Mouse (Mus musculus): ENCODE measurements around the gene Gon4l.
"Not testable (repeated sequence)": the region's sequence is repeated elsewhere in the genome, so short reads cannot be mapped to it uniquely, and the experiment has no call there.

Gon4l gene

DNA sequence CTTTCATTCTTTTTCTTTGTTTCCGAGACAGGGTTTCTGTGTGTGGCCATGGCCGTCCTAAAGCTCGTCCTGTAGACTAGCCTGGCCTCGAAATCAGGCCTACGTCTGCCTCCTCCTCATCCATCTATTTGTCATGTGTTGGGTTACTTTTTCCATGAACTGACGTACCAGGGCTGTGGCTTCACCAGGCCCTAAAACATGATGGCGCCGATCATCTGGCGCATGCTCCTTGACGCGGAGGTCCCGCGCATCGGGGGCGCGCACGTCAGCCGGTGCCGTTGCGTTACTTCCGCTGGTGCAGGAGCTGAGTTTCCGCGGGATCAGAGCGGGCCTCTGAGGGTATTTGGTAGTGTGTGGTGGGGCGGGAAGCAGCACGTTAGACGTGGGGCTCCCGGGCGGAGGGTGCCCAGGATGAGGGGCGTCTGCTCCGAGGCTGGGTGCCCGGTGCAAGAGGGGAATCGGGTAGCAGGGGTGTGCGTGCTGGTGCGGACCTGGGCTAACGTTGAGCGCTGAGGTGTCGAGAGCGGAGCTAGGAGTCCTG, at the start of gene Gon4l:
TSS of gene Gon4l (plus strand) at position 281 of the 541 bp plus-strand sequence.
- peak; percentile 25 for DNase-seq (ENCODE audit: inconsistent ontology term)

DNA sequence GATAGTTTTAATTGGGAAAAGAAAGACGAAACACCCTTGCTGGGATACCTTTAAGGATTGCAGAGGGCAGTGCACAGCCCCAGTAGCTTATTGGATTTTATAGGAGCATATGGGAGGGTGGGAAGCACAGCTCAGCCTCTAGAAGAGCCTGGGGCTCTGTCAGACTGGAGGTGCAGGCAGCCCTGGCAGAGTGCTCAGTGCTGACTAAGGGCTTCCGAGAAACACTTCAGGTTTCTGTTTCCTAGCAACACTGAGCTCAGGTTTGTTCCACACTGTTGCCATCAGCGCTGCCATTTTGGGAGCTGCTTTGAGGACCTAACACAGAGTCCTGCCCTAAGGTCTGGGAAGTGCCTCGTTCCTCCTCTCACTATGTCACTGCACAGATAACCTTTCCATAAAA, 48.7 kb upstream of the Gon4l start:
- DNase-seq (ENCODE audit: inconsistent ontology term), result not testable (repeated sequence)

DNA sequence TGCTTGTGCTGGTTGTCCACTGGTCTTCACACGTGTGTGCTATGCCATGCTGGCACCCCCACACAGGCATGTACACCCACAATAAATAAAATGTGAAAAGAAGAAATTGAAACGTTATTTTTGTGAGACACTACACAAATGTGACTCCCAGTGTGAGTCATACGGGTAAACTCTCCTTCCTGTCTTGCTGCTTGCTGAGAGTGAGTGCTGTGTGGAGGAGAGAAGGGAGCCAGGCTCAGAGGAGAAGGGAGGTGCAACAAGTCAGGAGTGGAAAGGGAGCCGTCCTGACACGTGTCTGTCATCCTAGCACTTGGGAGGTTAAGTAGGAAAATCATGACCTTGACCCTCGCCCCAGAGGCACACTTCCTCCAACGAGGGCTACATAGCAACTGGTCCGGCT, 48.2 kb upstream of the Gon4l start:
- DNase-seq (ENCODE audit: inconsistent ontology term), result not testable (repeated sequence)

DNA sequence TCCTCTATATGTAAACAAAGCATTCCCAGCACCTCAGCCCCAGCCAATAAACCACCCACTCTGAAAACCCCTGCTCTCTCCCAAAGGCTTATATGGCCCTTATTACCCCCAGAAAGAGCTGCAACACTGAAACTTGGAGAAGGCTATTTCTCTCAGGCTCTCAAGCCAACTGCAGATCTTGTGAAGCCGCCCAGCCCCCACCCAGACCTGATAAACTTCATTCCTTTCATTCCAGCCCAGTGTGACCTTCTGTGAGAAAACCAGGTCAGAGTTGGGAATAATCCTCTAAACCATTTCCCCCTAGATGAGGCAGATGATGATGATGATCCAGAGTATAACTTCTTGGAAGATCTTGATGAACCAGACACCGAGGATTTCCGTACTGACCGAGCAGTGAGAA, 47.0 kb upstream of the Gon4l start:
- not testable (repeated sequence) for DNase-seq (ENCODE audit: inconsistent ontology term)

DNA sequence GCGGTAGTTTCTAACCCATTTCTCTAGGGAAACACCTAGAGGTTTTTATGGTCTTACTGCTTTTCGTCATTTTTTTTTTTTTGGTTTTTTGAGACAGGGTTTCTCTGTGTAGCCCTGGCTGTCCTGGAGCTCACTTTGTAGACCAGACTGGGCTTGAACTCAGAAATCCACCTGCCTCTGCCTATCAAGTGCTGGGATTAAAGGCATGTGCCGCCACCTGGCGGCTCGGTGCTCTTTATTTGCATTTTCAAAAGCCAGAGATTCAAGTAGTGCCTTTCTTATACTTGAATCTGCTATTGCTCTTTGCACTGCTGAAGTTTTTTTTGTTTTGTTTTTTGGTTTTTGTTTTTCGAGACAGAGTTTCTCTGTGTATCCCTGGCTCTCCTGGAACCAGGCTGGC, 37.5 kb upstream of the Gon4l start:
- DNase-seq (ENCODE audit: inconsistent ontology term), result not testable (repeated sequence)

DNA sequence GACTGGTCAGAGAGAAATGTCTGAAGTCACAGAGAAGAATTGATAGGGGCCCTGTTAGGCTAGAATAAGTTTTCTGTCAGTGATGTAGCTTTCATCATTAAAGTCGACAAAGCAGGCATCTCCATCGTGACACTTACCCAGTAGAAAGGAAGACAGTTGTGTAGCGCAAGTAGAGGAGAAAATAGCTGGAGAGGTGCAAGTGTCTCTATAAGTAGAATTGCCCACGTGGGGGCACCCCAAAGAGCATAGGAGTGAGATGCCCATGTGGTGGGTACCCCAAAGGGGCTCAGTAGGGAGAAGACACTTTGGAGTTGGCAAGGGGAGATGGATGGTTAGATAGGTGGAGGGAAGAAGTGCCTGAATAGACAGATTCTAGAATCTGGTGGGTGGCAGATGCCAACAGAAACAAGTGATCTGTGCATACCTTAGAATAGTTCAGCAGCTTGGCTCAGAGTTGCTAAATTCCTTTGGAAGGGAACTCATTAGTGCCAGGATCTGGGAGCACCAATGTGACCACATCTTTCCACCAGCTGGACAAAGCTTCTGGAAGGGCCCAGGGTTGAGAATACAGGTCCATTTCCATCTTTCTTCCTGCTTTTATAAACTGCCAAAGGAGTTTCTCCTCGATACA, 31.0 kb upstream of the Gon4l start:
- peak; percentile 62 for DNase-seq (ENCODE audit: inconsistent ontology term)

DNA sequence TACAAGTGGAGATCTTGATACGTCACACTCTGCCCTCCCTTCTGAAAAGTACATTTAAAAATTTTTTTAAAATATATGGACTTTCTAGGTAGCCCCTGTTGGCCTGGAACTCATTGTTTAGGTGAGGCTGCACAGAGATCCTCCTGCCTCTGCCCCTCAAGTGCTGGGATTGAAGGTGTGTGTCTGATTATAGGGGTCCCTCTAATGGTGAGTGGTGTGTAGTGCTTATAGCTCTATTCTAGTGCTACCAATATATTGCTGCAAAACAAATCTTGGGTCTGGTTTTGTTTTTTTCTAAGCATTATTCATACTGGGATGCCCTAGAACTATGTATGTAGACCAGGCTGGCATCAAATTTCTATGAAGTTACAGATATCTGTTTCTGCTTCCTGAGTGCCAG, 9.3 kb upstream of the Gon4l start:
- DNase-seq (ENCODE audit: inconsistent ontology term), result no peak

DNA sequence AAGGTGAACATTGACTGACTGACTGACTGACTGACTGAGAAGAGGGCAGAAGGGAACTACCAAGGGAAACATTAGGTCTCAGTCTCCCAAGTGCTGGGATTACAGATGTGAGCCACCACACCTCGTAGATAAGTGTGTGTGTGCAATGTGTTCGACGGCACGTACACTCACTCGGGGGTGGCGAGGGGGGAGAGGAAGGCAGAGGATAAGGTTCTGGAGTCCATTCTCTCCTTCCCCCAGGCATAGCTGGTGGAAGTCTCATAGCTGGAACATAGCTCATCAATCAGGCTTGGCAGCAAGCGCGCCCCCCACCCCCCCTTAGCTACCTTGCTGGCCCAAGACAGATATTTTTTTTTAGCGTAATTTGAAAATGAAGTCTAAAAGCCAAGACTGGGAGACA, 7.8 kb upstream of the Gon4l start:
- no peak for DNase-seq (ENCODE audit: inconsistent ontology term)

DNA sequence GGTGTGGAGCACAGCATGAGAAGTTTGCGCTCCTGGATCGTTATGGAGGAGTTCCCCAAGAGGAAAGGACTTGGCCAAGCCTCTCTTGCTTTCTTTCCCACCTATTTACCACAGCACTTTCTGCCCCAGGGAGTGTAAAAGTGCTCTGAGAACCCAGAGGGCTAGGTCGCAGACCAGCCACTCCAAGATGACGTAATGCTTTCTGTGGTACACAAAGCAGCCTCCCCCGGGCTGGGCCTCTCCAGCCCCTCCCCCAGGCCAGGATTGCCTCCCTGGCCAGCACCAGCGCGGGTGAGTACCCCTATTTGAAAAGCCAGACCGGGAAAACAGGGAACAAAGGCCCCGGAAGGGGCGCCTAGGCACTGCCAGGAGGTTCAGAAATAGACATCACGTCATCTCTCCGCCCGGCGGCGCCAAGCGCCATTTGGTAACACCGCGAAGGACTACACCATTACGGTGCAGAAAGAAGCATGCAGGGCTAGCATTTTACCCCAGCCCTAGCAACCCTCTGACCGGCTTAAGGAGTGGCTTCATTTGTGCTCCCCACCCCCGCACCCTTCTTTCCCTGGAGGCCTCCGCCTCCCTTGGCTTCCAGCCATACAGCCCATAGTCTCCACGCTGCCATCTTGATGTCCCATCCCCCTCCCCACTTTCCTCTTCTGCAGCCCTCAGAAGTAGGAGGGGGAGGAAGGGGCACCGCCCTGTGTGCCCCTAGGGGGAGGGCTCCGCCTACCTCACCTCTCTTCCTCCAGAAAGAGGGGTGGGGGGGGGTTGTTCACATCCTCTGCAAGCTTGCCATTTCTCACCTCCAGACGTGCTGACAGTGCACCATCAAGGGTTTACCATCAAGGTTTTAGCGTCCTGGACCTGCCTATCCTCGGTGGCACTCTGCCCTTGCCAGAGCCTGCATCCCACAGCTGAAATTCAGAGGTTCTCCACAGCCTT, 3.6 kb upstream of the Gon4l start:
- peak; percentile 60 for DNase-seq (ENCODE audit: inconsistent ontology term)

DNA sequence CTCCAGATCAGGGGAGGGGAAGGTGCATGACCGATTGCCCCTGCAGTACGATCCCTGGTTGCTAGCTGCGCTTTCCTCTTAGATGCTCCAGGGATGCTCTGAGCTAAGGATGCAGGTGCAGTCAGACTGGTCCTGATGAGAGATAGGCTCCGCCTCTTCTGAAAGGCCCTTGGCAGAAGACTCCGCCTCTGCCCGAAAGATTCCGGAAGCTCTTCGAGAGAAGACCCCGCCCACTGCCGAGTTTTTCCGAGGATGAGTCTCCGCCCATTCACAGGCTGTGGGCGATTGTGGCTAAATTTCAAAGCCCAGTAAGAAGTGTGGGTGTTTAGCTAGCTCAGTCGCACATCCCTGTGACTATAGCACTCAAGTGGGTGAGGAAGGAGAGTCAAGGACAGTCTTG, 2.6 kb upstream of the Gon4l start:
- peak; percentile 55 for DNase-seq (ENCODE audit: inconsistent ontology term)

DNA sequence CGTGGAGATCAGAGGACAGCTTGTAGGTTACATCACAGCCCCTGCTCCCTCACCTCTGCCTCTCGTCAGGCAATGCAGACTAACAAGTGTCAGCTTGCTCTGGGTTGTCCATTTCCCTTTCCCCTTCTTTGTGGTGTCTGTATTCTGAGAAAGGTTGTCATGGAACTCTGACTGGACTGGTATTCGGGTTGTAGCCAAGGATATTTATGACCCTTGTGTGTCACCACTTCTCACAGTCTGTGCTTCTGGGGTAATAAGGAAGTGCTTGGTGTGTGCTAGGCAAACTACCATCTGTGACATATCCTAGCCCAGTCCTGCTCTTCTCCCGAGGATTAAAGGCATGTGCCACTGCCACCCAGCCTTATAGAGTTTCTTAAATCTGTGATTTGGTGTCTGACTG, 14.1 kb downstream of the Gon4l start:
- no peak for DNase-seq (ENCODE audit: inconsistent ontology term)

DNA sequence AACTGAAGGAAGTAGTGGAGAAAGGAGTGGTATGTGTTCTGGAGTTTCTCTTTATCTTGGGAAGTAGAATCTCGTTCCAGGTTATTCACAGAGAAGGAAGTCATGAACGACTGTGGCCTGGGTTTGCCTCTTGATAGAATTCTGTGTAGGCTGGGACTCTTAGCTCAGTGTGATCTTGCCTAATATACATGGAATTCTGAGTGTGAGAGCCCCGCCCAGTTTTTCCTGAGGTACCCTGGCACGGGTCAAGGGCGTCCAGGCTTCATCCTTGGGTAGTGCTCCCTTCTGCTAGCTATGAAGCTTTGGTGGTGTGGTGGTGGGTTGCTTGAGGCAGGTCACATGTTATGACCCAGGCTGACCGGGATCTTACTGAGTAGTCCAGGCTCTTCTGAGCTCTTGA, 20.8 kb downstream of the Gon4l start:
- DNase-seq (ENCODE audit: inconsistent ontology term), result no peak

DNA sequence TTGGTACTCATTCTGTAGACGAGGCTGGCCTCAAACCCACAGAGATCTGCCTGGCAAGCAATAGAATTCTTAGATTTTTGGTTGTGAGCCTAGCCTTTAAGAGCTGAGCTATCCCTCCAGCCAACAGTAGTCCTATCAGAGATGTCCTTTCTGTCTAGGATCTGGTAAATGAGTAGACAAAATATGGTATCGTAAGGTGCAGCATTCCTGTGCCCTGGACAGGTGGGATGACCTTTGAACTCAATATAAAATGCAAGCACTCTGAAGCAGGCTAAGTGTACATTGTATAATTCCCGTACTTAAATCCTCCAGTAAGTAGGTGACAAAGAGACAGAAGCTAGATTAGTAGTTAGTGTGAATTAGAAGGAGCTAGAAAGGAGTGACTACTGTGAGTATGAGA, 27.1 kb downstream of the Gon4l start:
- no peak for DNase-seq (ENCODE audit: inconsistent ontology term)

DNA sequence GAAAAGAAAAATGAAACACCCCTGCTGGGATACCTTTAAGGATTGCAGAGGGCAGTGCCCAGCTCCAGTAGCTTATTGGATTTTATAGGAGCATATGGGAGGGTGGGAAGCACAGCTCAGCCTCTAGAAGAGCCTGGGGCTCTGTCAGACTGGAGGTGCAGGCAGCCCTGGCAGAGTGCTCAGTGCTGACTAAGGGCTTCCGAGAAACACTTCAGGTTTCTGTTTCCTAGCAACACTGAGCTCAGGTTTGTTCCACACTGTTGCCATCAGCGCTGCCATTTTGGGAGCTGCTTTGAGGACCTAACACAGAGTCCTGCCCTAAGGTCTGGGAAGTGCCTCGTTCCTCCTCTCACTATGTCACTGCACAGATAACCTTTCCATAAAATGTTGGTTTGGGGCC, 31.7 kb downstream of the Gon4l start:
- not testable (repeated sequence) for DNase-seq (ENCODE audit: inconsistent ontology term)

DNA sequence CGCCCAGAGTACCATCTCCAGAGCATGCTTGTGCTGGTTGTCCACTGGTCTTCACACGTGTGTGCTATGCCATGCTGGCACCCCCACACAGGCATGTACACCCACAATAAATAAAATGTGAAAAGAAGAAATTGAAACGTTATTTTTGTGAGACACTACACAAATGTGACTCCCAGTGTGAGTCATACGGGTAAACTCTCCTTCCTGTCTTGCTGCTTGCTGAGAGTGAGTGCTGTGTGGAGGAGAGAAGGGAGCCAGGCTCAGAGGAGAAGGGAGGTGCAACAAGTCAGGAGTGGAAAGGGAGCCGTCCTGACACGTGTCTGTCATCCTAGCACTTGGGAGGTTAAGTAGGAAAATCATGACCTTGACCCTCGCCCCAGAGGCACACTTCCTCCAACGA, 32.1 kb downstream of the Gon4l start:
- not testable (repeated sequence) for DNase-seq (ENCODE audit: inconsistent ontology term)

DNA sequence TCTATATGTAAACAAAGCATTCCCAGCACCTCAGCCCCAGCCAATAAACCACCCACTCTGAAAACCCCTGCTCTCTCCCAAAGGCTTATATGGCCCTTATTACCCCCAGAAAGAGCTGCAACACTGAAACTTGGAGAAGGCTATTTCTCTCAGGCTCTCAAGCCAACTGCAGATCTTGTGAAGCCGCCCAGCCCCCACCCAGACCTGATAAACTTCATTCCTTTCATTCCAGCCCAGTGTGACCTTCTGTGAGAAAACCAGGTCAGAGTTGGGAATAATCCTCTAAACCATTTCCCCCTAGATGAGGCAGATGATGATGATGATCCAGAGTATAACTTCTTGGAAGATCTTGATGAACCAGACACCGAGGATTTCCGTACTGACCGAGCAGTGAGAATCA, 33.4 kb downstream of the Gon4l start:
- not testable (repeated sequence) for DNase-seq (ENCODE audit: inconsistent ontology term)

DNA sequence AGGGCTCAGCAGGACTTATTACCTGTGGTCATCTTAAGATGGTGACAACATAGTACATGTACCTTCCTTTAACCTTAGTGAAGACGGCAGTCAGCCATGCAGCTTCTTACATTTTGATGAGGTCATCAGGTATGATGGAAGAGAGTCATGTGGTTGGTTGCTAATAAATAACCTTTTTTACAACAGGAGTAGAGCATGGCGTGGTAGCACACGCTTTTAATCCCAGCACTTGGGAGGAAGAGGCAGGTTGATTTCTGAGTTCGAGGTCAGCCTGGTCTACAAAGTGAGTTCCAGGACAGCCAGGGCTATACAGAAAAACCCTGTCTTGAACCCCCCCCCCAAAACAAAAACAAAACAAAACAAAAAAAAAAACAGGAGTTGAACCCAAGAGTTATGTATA, 47.5 kb downstream of the Gon4l start:
- not testable (repeated sequence) for DNase-seq (ENCODE audit: inconsistent ontology term)

DNA sequence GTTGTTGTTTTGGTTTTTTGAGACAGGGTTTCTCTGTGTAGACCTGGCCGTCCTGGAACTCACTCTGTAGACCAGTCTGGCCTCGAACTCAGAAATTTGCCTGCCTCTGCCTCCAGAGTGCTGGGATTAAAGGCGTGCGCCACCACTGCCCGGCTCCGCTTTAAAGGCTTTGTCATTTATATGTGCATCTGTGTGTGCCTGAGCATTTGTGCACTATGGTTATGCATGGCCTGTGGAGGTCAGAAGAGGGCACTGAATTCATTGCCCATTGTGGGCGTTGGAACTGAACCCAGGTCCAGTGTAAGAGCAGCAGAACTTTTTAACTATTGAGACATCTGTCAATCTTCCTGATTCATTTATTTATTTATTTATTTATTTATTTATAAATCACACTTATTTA, 58.0 kb downstream of the Gon4l start:
- not testable (repeated sequence) for DNase-seq (ENCODE audit: inconsistent ontology term)

DNA sequence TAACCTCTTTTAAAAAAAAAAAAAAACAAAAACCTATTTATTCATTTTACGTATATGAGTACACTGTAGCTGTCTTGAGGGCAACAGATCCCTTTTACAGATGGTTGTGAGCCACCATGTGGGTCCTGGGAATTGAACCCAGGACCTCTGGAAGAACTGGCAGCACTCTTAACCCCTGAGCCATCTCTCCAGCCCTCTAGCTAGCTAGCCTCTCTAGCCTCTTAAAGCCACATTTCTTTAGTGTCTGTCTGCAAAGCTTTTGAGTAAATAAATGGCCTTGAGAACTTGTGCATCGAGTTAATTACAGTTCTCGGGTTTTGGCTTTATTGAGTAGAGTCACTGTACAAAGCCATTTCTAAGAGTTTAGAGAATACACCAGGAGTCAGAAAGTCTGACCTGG, 69.8 kb downstream of the Gon4l start:
- DNase-seq (ENCODE audit: inconsistent ontology term), result no peak

DNA sequence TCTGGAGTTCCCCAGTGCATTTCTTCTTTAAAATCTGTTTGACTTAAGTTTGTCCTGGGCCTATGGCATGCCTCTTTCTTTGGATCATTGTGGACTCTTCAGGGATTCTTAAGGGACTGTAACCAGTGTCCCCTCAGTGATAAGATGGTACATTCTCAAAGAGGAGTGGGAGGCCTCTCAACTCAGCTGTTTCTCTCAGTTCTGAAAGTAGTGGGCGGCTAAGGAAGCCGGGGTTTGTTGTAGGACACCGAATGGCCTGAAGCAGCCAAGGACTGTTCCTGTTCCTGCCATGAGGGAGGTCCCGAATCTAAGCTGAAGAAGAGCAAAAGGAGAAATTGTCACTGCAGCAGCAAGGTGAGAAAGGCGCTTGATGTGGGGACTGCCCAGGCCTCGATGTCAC, 70.2 kb downstream of the Gon4l start:
- no peak for DNase-seq (ENCODE audit: inconsistent ontology term)

DNA sequence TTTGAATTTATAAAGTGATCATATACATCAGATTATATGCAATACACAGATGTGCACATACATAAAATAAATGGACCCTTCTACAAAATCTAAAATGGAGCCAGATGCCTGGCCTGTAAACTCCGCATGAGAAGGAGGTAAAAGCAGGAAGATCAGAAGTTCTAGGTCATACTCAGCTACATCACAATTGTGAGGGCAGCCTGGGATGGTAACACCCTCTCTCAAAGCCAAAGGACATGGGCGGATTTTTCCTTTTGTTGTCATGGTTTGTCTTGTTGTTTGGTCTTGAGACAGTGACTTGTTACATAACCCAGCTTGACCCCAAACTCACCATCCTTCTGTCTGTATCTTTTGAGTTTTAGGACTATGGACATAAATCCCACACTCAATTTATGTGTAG, 70.7 kb downstream of the Gon4l start:
- no peak for DNase-seq (ENCODE audit: inconsistent ontology term)

DNA sequence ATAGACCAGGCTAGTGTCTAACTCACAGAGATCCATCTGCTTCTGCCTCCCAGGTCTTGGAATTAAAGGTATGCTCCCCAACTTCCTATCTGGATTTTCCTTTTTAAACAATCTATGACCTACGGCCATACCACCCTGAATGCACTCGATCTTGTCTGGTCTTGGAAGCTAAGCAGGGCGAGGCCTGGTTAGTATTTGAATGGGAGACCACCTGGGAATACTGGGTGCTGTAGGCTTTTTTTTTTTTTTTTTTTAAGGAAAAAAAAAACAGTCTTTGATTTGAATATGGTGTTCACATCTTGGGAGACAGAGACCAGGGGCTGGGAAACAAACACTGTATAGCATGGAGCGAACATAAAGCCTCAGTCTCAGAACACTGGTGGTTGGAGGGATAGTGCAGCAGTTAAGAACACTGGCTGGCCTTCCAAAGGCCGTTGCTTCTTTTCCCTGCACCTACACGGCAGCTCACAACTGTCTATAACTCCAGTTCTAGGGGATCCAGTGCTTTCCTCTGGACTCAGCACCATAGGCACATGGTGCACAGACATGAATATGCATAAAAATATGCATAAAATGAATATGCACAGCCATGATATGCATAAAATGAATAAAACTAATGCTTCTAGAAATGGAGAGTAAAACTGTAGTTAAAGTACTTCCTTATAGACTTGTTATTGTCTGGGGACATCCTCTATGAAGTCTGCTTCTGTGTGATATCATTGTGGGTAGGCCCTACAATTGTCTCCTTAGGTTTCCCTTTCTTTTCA, 71.5 kb downstream of the Gon4l start:
- DNase-seq (ENCODE audit: inconsistent ontology term), result no peak
